Mouse (Mus musculus) thymus, postnatal 4 days (tissue): Measurements from ENCODE around the gene Gm20388.
"Not testable (repeated sequence)": the region's sequence is repeated elsewhere in the genome, so short reads cannot be mapped to it uniquely, and the experiment has no call there.

ENCODE experiments used
- DNase-seq: peaks from one replicate; pipeline ENCODE4 v3.0.0; 2021

Gm20388 gene

DNA sequence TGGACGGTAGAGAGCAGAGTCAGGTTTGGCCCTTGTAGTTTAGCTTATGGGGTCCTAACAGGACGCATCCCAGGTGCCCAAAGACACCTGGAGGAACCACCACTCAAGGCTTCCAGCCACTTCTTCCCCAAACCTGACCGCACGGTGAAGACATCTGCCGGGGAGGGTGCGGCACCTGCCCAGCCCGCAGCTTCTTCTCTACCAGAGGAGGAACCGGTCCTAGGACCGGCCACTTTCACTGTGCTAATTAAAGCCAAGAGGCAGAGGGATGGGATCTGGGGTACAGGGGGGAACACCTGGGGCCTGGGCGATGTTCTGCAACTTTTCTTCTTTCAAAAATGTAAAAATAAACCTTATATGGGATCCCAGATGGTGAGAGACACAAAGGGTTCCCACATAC, 866.5 kb downstream of the Gm20388 start:
- no peak for DNase-seq

DNA sequence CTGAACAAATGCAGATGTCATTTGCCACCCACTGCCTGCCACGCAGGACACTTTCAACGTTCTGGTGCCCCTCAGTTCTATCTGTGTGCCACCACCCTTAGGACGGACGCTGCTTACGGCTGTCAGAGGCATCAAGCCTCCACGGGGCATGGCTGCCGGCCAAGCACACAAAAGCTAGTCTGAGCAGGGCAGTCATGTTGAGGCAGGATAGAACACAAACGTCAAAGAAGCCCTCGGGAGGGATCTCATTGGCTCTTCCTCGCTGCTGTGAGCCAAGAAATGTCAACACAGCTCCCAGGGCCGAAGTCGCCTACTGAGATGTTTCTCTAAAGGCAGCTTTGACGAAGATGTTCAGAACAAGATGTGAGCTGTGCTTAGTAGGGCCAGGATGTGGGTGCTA, 867.1 kb downstream of the Gm20388 start:
- DNase-seq, result no peak

DNA sequence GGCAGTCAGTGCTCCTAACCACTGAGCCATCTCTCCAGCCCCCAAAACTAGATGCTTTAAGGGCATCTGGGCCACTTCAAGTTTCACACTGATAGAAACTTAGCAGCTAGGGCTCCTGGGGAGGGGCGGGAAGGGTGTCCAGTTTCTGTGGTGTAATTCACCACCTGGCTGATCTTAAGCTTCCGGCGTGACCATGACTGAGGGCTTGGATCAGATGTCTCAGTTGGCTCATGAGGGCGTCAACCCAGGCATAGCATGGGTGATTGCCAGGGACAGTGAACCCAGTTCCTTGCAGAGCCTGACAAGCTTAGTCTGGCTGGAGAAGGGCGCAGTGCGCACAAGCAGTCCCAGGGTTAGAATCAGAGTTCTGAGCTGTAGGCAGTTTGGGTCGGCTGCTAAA, 868.5 kb downstream of the Gm20388 start:
- DNase-seq, result no peak

DNA sequence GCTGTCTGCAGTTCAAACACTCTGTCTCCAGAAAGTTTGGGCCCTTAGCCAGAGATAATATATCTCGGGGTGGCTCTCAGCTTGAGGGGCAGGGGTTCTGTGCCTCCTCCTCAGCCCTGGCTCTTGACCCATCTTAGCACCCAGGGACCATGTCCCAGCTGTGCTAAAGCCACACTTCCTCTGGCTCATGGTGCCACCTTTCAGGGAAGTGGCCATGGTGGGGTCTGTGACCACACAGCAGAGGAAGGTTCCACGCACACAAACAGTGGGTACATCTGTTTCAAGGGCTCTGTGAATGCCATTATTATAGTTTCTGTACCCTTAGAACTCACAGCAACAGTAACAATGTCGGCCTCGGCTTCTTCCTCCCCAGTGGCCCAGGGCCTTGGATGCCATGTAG, 873.1 kb downstream of the Gm20388 start:
- DNase-seq, result no peak

DNA sequence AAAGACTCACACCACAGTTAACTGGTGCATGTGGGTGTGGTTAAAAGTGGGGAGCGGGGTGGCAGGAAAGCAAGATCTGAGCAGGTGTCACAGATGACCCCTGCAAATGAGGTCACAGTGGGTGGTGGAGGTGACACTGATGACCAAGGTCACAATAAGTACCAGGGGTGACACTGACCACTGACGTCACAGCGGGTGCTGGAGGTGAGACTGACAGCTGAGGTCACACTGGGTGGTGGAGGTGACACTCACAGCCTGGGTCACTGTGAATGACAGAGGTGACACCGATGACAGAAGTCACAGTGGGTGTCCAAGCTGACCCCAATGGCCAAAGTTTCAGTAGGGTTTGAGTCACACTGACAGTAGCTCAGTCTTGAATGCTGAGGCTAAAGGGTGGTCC, 876.1 kb downstream of the Gm20388 start:
- DNase-seq, result no peak

DNA sequence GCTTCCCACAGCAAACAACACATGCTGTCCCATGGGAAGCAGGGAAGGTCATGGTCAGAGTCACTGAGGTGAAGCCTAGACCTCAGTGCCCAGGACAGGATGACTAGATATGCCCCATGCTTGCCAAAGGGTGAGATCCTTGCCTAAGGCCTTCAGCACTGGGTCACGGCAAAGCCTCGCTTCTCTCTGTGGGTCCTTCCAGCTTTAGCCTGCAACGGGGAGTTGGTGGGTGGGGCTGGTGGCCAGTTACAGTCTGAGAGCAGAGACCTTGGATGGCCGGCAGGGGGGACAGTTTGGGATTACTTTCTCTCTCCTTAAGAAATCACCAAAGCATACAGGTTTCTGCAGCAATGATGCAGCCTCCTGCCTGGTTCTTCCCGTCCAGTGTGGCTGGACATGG, 877.0 kb downstream of the Gm20388 start:
- no peak for DNase-seq

DNA sequence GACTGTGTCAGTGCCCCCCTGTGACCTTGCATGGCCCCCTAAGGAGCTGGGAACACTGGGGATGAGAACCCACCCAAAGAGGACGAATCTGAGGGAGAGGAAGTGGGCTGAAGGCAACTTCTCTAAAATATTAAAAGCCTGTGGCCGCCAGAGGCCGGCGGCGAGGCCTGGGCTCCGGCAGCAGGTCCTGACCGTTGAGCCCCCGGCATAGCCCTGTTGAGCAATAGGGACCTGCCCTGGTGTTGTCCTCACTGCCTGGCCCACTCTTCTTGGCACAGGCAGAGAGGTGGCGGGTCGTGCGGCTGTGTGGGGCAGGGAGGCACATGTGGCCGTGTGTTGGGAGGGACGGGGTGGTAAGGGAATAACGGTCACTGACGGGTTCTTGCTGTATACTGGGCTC, 882.1 kb downstream of the Gm20388 start:
- no peak for DNase-seq

DNA sequence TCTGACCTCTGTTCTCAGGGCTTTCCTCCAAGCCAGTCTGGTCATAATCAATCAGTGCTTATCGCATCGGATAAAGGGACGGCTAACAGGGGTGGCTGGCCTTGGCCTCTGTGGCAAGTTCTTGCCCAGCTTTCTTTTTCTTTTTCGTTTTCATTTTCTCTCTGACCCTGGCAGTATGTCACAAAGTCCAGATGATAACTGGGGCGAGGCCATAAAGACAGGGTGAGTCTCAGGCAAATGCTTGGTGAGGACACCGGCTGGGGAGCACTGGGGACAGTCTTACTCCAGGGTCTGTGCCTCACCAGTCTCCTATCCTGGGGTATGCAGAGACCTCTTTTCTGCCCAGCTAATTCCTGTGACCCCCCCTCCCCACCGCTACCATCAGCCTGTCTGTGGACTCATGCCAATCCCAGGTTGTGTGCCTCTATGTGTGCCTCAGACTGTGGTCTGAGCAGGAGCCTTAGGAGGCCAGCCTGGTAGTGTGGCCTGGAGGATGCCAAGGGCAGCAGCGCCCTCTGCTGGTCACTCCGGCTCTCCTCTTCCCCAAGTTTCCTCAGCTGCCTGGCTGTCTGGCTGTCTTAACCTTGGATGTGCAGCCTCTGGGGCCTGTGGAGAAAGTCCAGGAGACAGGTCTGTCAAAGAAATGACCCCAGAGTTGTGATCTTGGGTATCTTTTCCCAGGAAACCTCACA, 885.4 kb downstream of the Gm20388 start:
- DNase-seq, result peak; percentile 94

DNA sequence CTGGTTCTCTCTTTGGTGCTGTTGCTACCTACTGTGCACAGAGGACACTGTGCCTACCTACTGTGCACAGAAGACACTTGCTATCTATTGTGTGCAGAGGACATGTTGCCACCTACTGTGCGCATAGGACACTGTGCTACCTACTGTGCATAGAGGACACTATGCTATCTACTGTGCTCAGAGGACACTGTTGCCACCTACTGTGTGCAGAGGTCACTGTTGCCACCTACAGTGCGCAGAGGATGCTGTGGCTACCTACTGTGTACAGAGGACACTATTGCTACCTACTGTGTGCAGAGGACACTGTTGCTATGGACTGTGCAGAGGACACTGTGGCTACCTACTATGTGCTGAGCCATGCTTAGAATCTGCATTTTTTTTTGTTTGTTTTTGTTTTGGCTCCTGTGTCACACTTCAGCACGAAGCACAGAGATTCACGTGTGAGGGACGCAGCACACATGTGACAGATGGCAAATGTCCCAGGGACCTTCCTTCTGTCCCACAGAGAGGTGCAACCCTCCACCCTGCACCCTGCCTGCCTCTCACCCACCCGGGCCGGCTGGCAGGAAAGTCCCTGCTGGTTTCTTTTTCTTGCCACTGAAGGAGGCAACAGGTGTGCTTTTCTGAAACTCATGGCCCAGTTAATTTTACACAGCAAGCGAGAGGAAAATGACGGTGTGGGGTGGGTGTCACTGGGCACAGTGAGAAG, 886.5 kb downstream of the Gm20388 start:
- DNase-seq, result peak; percentile 30

DNA sequence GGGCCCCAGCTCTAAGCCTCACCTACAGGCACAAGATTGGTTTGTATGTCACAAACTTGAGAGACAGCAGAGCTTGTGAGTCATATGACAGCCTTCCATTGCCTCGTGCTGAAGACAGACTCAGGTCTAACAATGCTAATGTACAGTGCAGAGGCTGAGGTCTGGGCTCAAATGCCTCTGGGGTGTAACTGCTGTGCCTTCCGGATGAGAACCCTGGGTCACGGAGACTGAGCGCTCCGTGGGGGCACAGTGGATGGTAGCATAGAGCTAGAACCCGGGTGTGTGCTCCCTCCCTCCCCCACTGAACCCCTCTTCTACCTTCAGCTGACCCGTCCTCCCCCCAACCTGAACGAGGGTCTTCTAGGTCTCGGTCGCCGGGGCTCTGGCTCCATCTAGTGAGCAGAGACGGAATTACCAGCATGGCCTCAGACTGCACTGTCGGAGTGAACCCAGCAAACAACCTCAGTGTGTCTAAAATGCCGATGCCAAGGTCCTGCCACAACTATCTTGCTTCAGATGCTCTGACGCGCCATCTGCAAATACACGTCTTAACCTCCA, 889.7 kb downstream of the Gm20388 start:
- peak; percentile 83 for DNase-seq

DNA sequence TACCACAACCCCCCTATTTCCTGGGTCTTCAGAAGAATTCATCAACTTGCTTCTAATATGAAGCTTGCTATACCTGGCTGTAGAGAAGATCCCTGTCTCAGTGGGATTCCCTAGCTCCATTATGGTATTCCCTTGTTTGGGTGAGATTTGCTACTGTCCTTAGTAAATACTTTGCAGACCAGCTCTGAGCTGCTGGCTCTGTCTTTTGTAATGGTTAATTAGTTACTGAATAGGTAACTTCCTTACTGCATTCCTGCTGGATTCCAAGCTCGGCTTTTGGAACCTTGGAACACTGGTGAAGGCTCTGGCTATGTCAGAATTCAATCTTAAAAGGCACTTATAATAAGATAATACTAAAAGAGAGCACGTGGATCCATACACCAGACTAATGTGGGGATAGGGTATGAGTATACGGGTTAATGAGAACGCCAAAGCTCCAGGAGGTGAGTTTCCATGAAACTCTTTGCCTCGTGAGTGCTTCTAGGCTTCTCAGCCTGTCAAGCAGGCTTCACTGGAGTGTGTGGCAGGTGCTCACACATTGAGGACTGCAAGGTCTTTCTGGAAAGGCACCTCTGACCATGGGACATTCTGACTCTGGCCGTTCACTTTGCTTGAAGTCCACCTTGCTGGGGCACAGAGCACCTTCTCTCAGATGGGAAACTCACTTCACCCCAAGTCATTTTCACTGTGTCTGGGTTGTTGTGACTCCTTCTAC, 893.2 kb downstream of the Gm20388 start:
- DNase-seq, result not testable (repeated sequence)

DNA sequence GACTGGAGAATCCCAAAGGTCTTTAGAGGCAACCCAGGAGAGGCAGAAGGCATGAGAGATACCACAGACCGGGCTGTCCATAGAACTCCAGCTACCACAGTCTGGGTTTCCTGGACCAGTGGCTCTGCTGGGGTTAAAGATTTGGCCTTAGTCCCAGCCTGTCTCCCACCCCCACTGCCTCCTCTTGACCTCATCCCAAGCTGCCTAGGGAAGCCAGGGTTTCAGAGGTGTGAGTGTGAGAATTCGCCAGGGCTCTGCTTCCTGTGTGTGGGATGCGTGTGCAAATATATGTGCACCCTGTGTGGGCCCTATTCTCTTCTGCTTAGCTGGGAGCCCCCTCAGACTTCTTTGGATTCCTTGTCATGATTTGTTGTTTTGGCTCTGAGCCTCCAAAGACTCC, 894.1 kb downstream of the Gm20388 start:
- DNase-seq, result no peak

DNA sequence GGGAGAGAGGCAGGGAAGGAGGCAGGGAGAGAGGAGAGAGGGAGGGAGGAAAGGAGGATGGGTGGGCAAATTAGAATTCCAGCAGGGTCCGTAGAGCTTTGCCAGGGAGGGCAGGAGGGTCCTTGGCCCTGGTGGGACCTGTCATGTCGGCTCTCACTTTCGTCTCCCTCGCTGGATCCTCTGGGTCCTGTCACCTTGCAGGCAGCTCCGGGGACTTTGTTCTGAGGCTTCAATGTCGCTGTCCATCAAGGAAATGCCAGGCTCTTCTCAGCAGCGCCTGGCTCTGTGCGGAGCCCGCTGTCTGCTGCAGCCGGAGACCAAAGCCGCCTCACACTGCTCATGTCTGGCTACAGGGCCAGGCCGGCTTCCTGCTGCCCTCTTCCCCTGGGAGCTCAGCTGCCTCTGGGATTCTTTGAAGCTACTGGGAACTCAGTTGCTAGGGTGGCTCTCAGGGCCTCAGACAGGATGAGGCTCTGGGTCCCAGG, 896.2 kb downstream of the Gm20388 start:
- DNase-seq, result no peak

DNA sequence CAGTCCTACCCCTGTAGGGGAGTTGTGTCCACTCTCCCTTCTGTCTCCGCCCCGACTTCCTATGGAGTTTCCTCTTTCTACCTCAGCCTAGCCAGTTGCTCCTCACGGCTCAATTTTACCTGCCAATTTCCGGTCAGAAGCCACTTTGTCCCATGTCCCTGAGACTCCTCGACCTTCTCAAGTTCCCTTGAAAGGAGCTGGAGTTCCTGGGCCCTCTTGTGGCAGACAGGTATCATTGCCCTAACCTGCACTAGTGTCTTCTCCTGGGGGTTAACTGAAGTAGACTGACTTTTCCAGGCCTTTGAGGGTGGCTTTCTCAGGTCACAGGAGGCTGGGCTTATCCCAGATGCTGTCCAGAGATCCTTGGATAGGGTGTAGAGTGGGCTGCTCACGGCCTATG, 897.1 kb downstream of the Gm20388 start:
- DNase-seq, result peak; percentile 33

DNA sequence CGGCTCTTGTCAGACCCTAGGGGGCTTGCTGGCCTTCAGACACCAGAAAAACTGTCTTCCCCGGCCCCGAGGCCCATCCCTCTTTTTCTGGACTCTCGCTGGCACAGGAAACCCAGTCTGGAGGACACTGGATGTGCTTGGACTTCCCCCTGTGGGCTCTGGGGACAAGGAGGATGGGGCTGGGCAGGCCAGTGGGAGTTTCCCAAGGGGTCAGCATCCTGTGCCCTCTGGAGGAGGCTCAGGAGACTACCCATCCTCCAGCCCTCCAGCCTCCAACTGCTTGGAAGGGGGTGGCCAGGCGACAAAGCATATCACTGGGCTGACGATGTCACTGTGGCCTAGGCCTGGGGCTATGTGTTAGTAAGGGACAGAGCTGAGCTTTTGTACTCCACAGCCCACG, 898.4 kb downstream of the Gm20388 start:
- DNase-seq, result no peak

DNA sequence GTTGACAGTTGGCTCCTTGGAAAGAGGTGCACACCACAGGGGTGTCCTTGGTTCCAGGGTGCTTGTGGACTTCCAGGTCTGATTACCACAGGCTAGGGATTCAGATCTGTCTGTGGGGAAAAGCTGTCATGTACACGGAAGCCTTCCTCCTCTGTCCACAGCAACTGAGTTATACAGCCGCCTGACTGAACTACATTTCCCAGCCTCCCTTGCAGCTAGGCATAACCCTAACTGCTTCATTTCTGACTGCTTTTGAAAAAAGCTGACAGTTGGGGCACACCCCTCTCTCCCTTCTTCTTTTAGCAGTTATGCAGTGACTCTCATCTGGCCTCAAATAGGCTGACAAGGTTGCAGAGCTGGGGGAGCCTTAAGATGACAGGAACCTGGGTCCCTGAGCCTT, 901.3 kb downstream of the Gm20388 start:
- DNase-seq, result peak; percentile 35

DNA sequence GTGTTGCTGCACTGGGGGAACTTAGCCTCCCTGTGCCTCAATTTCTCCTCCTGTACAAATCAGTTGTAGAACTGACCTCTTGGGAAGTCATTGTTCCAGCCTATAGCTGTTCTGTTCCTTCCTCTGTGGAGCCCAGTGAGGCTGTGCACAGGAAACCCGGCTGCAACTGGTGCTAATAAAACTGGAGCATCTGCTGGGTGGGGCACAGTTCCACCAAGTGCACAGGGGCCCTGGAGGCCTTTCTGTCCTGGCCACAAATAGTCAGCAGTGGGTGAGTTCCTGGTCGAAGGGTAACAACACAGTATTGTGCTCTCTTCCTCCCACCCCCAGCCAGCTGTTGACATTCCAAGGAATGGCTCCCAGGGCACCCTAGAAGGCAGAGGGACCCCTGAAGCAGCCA, 902.4 kb downstream of the Gm20388 start:
- no peak for DNase-seq

DNA sequence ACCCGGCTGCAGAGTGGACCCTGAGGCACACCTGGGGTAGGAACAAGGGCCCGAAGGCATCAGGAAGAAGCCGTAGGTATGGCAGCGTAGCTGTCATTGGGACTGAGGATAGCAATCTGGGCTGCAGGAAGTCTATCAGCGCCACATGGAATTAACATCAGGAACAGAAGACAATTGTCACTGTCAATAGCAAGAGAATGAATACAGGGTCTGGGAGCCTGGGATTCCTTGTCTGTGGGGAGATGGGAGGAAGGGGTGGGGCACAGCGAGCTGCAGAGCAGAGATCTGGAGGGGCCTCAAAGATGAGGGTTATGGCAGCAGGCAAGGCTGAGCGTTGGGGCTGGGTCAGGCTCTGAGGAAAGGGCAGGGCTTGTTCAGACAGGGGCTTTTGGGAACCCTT, 903.2 kb downstream of the Gm20388 start:
- no peak for DNase-seq

DNA sequence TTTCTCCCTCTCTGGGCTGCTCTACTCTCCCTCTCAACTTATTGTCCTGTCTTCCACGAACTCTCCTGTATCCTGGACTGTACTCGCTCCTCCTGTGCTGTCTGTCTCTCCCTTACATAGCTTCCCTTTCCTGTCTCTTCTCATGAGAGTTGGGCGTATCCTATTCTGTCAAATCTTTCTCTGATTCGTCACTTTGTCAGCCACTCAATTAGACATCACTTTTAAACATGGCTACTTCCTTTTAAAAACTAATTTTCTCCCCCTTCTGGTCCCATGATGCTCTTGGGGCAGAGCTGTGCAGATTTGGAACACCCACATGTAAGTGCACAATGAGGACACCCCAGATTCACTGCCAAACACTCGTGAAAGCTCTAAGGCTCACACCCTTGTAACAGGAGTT, 905.7 kb downstream of the Gm20388 start:
- no peak for DNase-seq

DNA sequence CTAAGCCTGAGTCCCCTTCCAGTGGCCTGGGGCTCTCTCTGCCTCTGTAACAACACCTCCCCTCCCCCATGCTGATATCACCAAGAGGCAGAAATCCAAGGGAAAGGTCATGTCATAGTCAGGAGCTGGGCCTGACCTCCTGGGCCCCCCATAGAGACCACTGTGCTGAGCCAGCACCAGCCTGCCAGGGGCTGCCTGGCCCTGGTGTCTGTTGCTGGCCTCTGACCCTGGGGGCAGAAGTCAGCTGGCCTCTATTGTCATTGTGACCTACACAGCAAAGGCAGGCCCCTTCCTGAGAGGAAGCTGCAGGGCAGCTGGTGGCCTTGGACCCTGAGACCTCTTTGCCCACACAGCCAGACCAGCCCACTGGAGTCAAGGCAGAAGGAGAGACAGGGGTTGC, 909.3 kb downstream of the Gm20388 start:
- DNase-seq, result no peak

DNA sequence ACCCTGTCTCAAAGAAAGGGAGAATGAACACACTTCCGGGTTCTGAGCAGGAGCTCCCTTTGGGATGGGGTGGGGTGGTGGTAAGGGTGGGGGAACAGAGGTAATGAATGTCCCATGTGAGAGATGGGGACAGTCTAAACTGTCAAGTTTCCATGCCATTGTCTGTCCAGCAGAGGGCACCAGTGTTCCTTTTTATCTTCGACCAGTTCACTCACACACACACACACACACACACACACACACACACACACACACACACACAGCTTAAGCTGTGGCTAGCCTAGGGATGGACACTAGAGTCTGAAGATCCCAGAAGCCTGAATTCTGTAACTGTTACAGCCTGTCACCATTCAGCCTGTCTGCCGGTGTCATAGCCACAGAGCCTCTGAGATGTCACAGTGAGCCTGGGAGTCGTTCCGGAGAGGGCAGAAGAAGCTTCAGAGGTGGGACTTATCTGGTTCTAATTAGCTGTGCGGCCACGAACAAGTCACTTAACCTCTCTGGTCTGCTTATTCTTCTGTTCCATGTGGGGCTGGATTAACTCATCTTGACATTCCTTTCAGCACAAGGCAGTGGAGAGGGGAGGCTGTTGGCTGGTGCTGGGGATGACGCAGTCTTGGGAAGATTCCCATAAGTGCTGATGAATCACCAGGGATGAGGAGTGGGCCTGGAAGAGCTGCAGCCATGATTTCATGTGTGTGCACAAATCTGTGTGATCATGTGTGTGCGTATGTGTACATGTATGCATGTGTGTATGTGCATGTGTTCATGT, 910.9 kb downstream of the Gm20388 start:
- DNase-seq, result peak; percentile 75

DNA sequence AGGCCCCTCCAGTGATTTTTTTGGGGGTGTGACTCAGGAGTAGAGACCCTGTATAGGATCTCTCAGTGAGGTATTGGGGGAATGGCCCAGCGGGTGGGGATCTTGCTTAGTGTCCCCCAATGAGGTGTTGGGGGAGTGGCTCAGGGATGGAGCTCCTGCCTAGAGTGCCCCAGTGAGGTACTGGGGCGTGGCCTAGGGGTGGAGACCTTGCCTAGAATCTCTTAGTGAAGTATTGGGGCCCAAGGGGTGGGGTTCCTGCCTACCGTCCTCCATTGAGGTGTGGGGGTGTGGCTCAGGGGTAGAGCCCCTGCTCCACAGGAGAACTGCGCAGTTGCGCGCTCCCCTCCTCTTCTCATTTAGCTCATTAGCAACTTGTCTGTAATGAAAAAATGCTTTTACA, 912.7 kb downstream of the Gm20388 start:
- DNase-seq, result no peak

DNA sequence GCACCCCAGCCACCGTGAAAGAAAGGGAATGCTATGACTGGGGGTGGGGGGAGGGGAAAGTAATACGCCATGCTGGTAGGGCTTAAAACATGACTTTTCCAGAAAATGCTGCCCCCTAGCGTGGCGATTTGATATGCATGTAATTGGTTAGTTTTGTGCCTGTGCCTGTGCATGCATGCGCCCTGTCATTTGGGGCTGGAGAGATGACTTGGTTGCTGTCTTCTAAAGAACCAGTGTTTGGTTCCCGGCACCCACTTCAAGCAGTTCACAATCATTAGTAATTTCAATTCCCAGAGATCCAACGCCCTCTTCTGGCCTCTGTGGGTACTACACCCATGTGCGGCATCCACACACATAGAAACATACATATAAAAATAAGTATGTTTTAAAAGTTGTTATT, 913.2 kb downstream of the Gm20388 start:
- DNase-seq, result no peak
